Mouse (Mus musculus): ENCODE data around the gene Gm3667.
"Not testable (repeated sequence)": the region's sequence is repeated elsewhere in the genome, so short reads cannot be mapped to it uniquely, and the experiment has no call there.

The Gm3667 gene

DNA sequence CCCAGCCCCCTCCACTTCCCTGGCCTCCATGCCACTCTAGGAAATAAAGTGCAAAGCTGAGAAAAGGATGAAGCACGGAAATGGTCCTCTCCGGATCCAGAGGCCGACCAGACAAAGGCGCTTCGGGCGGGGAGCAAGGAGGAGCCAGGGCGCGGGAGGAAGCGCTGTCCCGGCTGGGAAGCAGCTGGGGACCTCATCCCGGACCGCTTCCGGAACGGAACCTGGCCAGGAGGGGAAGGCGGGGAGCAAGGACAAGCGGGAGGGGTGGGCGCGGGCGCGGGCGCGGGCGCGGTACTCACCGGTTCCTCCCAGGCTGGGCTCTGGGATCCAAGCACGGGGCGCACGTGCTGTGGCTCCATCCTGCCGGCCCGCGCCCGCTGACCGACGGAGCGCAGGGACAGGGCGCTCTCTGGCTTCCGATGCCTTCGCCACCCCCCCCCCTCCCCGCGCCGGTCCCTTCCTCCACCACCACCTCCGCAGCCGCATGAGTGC, at the start of gene Gm3667:
TSS of gene Gm3667 (minus strand) at position 442 of the 492 bp plus-strand sequence.
- DNase-seq (ENCODE audit: low spot score), result not testable (repeated sequence)

DNA sequence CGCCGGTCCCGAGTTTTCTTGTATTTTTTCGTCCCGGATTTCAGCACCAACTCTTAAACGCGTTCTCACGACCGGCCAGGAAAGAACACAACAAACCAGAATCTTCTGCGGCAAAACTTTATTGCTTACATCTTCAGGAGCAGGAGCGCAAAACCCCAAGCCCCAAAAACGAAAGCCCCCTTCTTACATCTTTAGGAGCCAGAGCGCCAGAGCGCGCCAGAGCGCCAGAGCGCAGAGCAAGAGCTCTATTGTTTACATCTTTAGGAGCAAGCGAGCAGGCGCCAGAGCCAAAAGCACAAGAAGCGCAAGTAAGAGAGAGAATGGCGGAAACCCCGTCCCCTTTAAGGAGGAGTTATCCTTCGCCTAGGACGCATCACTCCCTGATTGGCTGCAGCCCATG, 10.1 kb upstream of the Gm3667 start:
- DNase-seq (ENCODE audit: low spot score), result not testable (repeated sequence)

DNA sequence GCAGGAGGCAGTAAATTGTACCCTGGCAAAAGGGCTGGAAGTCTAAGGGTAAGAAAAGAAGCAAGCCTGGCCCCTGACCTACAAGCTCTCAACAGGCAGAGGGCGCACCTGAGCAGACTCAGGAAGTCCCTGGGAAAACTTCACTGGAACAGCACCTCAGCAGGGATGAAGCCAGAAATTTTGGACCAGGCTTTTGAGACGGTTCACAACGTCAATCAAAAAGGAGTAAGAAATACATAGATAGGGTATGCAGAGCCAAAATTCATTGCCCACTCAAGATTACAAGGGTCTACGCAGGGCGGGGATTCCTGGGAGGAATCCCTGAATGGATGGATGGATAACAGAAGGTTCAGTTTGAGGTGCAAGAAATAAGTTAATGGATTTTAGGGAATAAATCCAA, 951 bp downstream of the Gm3667 start:
- not testable (repeated sequence) for DNase-seq (ENCODE audit: low spot score)

DNA sequence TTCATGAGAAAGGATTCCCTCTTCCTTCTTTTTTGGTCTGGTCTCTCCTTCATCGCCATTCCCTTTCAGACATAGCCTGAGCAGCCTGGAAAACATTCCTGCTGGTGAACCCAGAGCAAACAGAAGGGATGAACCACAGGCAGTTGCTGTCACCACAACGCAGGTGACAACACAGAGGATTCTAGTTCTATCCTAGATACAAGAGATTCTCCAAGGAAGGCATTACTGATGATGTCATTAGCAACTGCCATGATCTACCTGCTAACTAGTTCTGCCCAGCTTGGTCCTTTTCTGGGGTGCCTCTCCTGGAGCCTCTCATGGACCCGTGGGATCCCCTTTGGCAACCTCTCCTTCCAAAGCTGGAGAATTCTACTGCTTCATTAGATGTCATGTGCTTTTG, 49.6 kb downstream of the Gm3667 start, which contains the start of gene Gm3642:
TSS of gene Gm3642 (minus strand) at position 101 of the 400 bp plus-strand sequence.
- not testable (repeated sequence) for DNase-seq (ENCODE audit: low spot score)

DNA sequence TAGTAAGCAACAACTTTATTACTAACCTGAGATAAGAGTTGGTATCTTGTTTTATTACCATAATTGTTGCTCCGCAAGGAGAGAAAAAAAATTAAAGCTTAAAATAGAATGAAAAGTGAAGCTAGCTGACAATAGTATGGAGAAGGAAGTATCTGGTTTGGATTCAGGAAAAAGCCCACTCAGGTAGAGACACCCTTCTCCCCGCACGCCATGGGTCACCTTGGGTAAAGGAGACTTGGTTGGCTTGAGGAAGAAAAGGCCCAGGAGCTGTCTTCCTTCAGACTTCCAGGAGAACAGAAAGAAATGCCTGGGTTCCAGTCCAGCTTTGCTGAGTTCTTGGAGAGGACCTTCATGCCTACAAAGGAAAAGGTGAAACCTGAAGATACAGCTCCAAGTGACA, 66.5 kb downstream of the Gm3667 start:
- not testable (repeated sequence) for DNase-seq (ENCODE audit: low spot score)

Data from spleen, adult 12 weeks (tissue).